Mouse (Mus musculus): ENCODE data around the gene Lama5.
A peak's percentile ranks its signal among the peaks of the same experiment; 100 is the strongest.

Lama5 gene

DNA sequence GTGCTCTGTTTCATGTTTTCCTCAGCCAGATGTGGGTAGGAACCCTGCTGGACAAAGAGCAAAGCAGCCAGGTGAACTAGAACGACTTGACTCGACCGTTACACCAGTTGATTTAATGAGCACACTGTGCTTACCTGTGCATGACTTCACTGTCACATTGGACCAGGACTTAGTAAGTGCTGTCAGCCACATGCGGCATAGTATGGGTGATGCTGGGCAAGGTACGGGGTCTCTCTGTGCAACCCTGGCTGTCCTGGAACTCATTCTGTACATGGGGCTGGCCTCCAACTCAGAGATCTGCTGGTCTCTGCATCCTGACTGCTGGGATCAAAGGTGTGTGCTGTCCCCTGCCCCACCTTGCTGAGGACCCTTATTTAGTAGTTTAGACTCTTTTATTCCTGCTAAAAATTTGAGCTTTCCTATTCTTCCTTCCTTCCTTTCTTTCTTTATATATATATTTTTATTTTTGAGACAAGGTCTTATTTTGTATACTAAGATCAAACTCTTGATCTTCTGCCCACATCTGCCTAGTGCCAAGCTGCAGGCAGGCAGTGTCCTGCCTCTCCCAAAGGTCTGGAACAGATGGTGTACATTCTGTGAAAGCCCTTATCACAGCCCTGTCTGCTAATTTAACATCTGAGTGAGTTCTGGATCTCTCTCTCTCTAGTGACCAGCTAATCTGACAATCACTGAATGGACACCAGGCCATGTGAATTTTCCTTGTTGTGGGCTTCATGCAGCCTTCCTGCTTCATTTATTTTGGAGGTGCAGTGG, 29.0 kb upstream of the Lama5 start:
- DNase-seq (ENCODE audit: low spot score in 2 of 2), result no peak

GRCm38 (mm10) chr2:180251838-180252237, 26.2 kb upstream of the Lama5 start:
- no peak for DNase-seq (ENCODE audit: low spot score in 2 of 2)

- DNase-seq (ENCODE audit: low spot score in 2 of 2), result peak; percentile 62 to 82
Observed at GRCm38 (mm10) chr2:180250930-180251611, 25.4 kb upstream of the Lama5 start.

GRCm38 (mm10) chr2:180248947-180249660, 23.4 kb upstream of the Lama5 start:
- DNase-seq (ENCODE audit: low spot score in 2 of 2), result no peak

GRCm38 (mm10) chr2:180247916-180248315, 22.3 kb upstream of the Lama5 start:
- no peak for DNase-seq (ENCODE audit: low spot score in 2 of 2)

- no peak for DNase-seq (ENCODE audit: low spot score in 2 of 2)
Observed at GRCm38 (mm10) chr2:180243108-180243507, 17.4 kb upstream of the Lama5 start.

GRCm38 (mm10) chr2:180238591-180238990, 12.9 kb upstream of the Lama5 start:
- no peak for DNase-seq (ENCODE audit: low spot score in 2 of 2)

DNA sequence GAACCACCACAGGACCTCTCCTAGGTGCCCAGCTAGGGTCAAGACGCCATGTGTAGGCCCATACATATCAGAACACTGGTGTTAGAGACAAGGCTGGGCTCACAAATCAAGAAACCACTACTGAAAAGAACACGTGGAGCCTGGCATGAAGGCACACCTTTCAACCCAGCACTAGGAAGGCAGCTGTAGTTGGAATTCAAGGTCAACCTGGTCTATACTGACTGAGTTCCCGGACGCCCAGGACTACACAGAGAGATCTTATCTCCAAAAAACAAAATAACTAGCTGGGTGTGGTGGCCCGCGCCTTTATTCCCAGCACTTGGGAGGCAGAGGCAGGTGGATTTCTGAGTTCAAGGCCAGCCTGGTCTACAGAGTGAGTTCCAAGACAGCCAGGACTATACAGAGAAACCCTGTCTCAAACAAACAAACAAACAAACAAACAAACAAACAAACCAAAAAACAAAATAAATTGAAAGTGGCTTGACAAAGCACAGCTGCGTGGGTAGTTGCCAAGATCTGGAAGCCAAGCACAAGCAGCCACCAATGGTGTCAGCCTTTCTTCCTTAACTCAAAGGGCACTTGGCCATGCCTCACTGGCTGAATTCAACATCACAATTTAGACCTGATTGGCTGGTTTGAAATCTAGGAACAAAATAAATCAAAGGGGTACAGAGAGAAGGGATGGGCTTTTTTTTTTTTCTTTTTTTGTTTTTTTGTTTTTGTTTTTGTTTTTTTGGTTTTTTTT, 12.1 kb upstream of the Lama5 start:
- DNase-seq (ENCODE audit: low spot score in 2 of 2), result no peak

GRCm38 (mm10) chr2:180236930-180237329, 11.3 kb upstream of the Lama5 start:
- no peak for DNase-seq (ENCODE audit: low spot score in 2 of 2)

GRCm38 (mm10) chr2:180236500-180236899, 10.8 kb upstream of the Lama5 start:
- no peak for DNase-seq (ENCODE audit: low spot score in 2 of 2)

- DNase-seq (ENCODE audit: low spot score in 2 of 2), result no peak
Observed at GRCm38 (mm10) chr2:180235788-180236187, 10.1 kb upstream of the Lama5 start.

GRCm38 (mm10) chr2:180234980-180235379, 9.3 kb upstream of the Lama5 start:
- DNase-seq (ENCODE audit: low spot score in 2 of 2), result no peak

DNA sequence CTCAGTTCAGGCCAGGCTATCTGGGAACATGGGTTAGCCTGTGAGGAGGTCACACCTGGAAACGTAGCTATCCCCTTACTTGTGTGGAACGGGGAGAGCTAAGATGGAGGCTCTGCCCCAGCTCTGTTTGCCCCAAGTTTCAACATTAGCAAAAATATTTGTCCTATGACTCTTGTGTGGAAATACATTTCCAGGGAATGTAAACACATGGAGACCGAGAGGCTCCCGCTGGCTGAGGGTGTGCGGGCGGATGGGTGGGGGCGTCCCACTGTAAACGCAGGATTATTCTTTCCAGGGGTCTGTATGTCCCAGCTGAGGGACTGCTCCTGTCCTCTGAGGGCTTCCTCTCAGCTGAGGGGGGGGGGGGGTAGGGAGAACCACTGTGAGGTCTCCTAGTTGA, 8.7 kb upstream of the Lama5 start:
- no peak for DNase-seq (ENCODE audit: low spot score in 2 of 2)

DNA sequence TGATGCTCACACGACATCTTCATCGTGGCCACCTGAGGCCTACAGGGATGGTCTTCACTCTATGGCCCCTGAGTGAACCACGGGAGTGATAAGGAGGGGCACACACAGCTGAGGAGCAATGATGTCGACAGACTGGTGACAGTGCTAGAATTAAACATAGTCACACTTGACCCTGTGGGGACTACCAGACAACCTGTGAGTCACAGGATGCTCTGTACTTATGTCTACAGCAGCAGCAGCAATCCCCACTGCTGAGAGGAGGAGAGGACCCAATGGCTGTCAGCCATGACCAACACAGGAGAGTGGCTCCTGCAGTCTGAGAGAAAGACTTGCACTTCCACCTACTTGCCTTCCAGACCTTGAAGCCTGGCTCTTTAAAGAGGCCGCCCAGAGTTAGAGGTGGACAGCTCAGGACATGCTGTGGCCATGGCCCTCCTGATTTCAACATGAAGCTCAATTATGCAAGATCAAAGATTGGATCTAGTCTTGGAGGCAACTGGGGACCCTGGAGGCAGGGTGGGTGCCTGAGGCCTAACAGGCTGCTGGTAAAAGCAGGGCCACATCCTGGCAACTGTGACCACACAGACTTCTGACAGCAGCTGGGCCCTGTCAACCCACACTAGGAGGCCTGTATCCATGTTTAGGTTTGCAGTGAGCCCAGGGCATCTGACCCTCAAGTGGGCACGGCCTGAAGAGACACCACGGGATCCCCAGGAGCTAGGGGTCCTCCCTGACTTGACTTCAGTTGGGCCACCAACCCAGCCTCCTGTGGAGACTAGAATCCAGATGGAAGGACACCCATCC, 7.6 kb upstream of the Lama5 start:
- no peak for DNase-seq (ENCODE audit: low spot score in 2 of 2)

GRCm38 (mm10) chr2:180230482-180230881, 4.8 kb upstream of the Lama5 start:
- DNase-seq (ENCODE audit: low spot score in 2 of 2), result no peak

GRCm38 (mm10) chr2:180229129-180229528, 3.5 kb upstream of the Lama5 start:
- no peak for DNase-seq (ENCODE audit: low spot score in 2 of 2)

DNA sequence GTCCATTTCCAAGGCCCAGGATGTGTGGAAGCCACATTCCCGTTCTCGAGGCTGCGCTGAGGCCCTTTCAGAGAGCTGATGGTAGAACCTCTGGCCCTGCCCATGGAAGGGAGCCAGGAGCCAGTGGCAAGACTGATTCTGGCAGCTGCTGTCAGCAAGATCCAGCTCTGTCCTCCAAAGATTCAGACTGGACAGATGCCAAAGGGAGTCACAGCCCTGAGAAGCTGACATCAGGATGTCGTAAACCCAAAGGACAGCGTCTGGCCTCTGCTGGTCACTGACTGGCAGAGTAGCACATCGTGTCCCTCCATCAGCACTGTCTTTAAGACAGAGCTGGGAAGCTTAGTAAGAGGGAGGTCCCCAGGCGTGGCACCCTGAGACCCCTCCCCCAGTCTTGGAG, 2.9 kb upstream of the Lama5 start:
- DNase-seq (ENCODE audit: low spot score in 2 of 2), result no peak

- DNase-seq (ENCODE audit: low spot score in 2 of 2), result no peak
Observed at GRCm38 (mm10) chr2:180228060-180228458, 2.4 kb upstream of the Lama5 start.

- peak in 1 of 2 experiments; percentile 47 for DNase-seq (ENCODE audit: low spot score in 2 of 2)
Observed at GRCm38 (mm10) chr2:180227262-180228059, 1.8 kb upstream of the Lama5 start.

DNA sequence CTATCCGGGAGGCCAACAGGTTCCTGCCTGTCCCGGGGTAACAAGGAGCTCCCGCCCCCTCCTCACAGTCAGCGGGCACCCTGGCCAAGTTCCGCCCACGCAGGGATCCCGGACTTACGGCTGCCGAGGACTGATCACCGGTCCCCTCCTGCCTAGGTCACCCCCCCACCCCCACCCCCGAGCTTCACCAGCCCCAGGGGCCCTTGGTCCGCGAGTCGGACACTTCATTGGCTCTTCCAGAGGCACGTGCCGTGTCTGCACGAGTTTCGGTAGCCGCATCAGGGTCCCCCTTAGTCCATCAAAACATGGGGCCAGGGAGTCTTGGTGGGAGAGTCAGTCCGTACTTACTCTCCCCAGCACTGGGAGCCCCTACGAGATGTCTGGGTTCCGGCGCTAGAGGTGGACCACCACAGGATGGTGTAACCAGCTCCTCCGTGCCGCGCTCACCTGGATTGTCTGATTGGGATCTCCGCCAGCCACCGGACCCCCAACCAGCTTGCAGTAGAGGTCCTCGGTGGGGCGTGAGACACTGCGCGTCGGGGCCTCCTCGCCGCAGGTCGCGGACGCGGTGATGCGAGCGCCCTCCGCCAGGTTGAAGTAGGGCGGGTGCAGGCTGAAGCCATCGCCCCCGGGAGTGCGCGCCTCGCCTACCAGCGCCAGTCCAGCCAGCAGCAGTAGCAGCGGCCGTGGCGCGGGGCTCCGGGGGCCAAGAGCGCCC, 456 bp downstream of the Lama5 start:
- DNase-seq (ENCODE audit: low spot score in 2 of 2), result no peak
